Mouse (Mus musculus) MEL (cell line): ENCODE data around the gene Gosr1. TPM values are rescaled to one million over a fixed set of nuclear protein-coding genes. Genes with fewer than 3 reads are reported as not detected.

Experiments
- DNase-seq: peaks from one replicate; pipeline ENCODE4 v3.0.0; 2011; ENCODE audit warnings: low read depth, low spot score
- H3K27ac ChIP-seq: 2 replicates; pipeline ENCODE4 v1.5.1; 2012; ENCODE audit warnings: low read depth, mild to moderate bottlenecking, control low read depth, low read length, moderate library complexity; ENCODE audit not compliant: control insufficient read depth
- H3K27me3 ChIP-seq, 2 experiments: fragments of 150-350 bp in 1 of 2; sonication (generic) in 1 of 2; 2 replicates each; pipeline ENCODE4 v1.6.1; 2012; ENCODE audit warnings: low read length in 2 of 2, mild to moderate bottlenecking in 2 of 2, improper control_type of control experiment in 1 of 2, moderate library complexity in 1 of 2; ENCODE audit not compliant: insufficient read depth in 2 of 2, control insufficient read depth in 1 of 2
- H3K36me3 ChIP-seq, 2 experiments: 2 replicates each; pipeline ENCODE4 v1.6.1; 2012 to 2014; ENCODE audit warnings: low read length in 2 of 2, improper control_type of control experiment in 1 of 2, inconsistent platforms in 1 of 2, mild to moderate bottlenecking in 1 of 2; ENCODE audit not compliant: insufficient read depth in 2 of 2, control insufficient read depth in 1 of 2
- H3K4me1 ChIP-seq, 2 experiments: fragments of 150-350 bp in 1 of 2; sonication (generic) in 1 of 2; 2 replicates each; pipeline ENCODE4 v1.6.1; 2012; ENCODE audit warnings: low read length in 2 of 2, improper control_type of control experiment in 1 of 2, mild to moderate bottlenecking in 1 of 2; ENCODE audit not compliant: insufficient read depth in 2 of 2, control insufficient read depth in 1 of 2
- H3K4me3 ChIP-seq, 2 experiments: fragments of 150-350 bp in 1 of 2; sonication (generic) in 1 of 2; 2 replicates each; pipeline ENCODE4 v1.5.1; 2012; ENCODE audit warnings: low read depth in 2 of 2, low read length in 2 of 2, mild to moderate bottlenecking in 2 of 2, moderate library complexity in 2 of 2, control low read depth in 1 of 2, improper control_type of control experiment in 1 of 2; ENCODE audit not compliant: control insufficient read depth in 1 of 2, insufficient read depth in 1 of 2
- H3K79me2 ChIP-seq: 2 replicates; pipeline ENCODE4 v1.6.1; 2012; ENCODE audit warnings: mild to moderate bottlenecking, low read length, moderate library complexity; ENCODE audit not compliant: control insufficient read depth, poor library complexity, insufficient read depth
- H3K9ac ChIP-seq: 2 replicates; pipeline ENCODE4 v1.6.1; 2012; ENCODE audit warnings: low read depth, mild to moderate bottlenecking, control low read depth, low read length, moderate library complexity; ENCODE audit not compliant: control insufficient read depth, poor library complexity, severe bottlenecking
- H3K9me3 ChIP-seq: fragments of 150-350 bp; sonication (generic); replicated peaks from 2 replicates; pipeline ENCODE4 v1.6.1; 2012; ENCODE audit warnings: mild to moderate bottlenecking, low read length, improper control_type of control experiment, moderate library complexity; ENCODE audit not compliant: insufficient read depth
- CHD2 ChIP-seq: IDR thresholded peaks from 2 replicates; pipeline ENCODE4 v1.6.1; 2011; ENCODE audit warnings: low read length, improper control_type of control experiment
- CTCF ChIP-seq, 3 experiments: IDR thresholded peaks in 2 of 3; conservative IDR thresholded peaks in 1 of 3; 2 replicates each; pipeline ENCODE4 v1.5.1; 2011 to 2012; ENCODE audit warnings: low read length in 3 of 3, low read depth in 2 of 3, mild to moderate bottlenecking in 2 of 3, improper control_type of control experiment in 1 of 3, inconsistent platforms in 1 of 3, mixed read lengths in 1 of 3, moderate library complexity in 1 of 3; ENCODE audit not compliant: control insufficient read depth in 1 of 3, insufficient read depth in 1 of 3, poor library complexity in 1 of 3, severe bottlenecking in 1 of 3
- ELF1 ChIP-seq: IDR thresholded peaks from 2 replicates; pipeline ENCODE4 v1.6.1; 2014; ENCODE audit warnings: low read depth, mild to moderate bottlenecking, inconsistent platforms, low read length, improper control_type of control experiment, moderate library complexity
- GABPA ChIP-seq: IDR thresholded peaks from 2 replicates; pipeline ENCODE4 v1.6.1; 2012; ENCODE audit warnings: low read depth, mild to moderate bottlenecking, inconsistent platforms, low read length, improper control_type of control experiment, moderate library complexity
- HCFC1 ChIP-seq: IDR thresholded peaks from 2 replicates; pipeline ENCODE4 v1.6.1; 2012; ENCODE audit warnings: low read depth, mild to moderate bottlenecking, inconsistent platforms, low read length, improper control_type of control experiment, moderate library complexity
- KAT2A ChIP-seq: conservative IDR thresholded peaks from 2 replicates; pipeline ENCODE4 v1.6.1; 2012; ENCODE audit warnings: low read depth, low read length, improper control_type of control experiment, inconsistent platforms
- MAX ChIP-seq: IDR thresholded peaks from 2 replicates; pipeline ENCODE4 v1.6.1; 2011; ENCODE audit warnings: low read length, improper control_type of control experiment
- MEF2A ChIP-seq: IDR thresholded peaks from 2 replicates; pipeline ENCODE4 v1.6.1; 2014; ENCODE audit warnings: low read depth, mild to moderate bottlenecking, inconsistent platforms, low read length, improper control_type of control experiment; ENCODE audit not compliant: poor library complexity, insufficient replicate concordance, severe bottlenecking; ENCODE audit errors: extremely low read depth
- MXI1 ChIP-seq: IDR thresholded peaks from 2 replicates; pipeline ENCODE4 v1.6.1; 2011; ENCODE audit warnings: mild to moderate bottlenecking, low read depth, low read length, improper control_type of control experiment
- MYB ChIP-seq: IDR thresholded peaks from 2 replicates; pipeline ENCODE4 v1.6.1; 2011; ENCODE audit warnings: mild to moderate bottlenecking, low read depth, low read length, improper control_type of control experiment
- NRF1 ChIP-seq: IDR thresholded peaks from 2 replicates; pipeline ENCODE4 v1.6.1; 2014; ENCODE audit warnings: low read depth, mild to moderate bottlenecking, inconsistent platforms, low read length, improper control_type of control experiment, moderate library complexity; ENCODE audit not compliant: poor library complexity, insufficient read depth, severe bottlenecking
- POLR2AphosphoS2 ChIP-seq: IDR thresholded peaks from 2 replicates; pipeline ENCODE4 v1.6.1; 2011; ENCODE audit warnings: low read length, improper control_type of control experiment
- POLR2AphosphoS5 ChIP-seq: IDR thresholded peaks from 2 replicates; pipeline ENCODE4 v1.6.1; 2012; ENCODE audit warnings: low read depth, borderline replicate concordance, mild to moderate bottlenecking, inconsistent platforms, low read length, moderate library complexity, mixed read lengths
- RAD21 ChIP-seq: IDR thresholded peaks from 2 replicates; pipeline ENCODE4 v1.6.1; 2011; ENCODE audit warnings: mild to moderate bottlenecking, low read depth, low read length, improper control_type of control experiment
- RCOR1 ChIP-seq: IDR thresholded peaks from 2 replicates; pipeline ENCODE4 v1.6.1; 2012; ENCODE audit warnings: low read depth, mild to moderate bottlenecking, inconsistent platforms, low read length, improper control_type of control experiment
- SIN3A ChIP-seq: IDR thresholded peaks from 2 replicates; pipeline ENCODE4 v1.6.1; 2012; ENCODE audit warnings: low read length, improper control_type of control experiment, inconsistent platforms
- SMC3 ChIP-seq: IDR thresholded peaks from 2 replicates; pipeline ENCODE4 v1.6.1; 2011; ENCODE audit warnings: low read depth, low read length, improper control_type of control experiment
- TAL1 ChIP-seq: IDR thresholded peaks from 2 replicates; pipeline ENCODE4 v1.6.1; 2012; ENCODE audit warnings: mild to moderate bottlenecking, inconsistent platforms, low read length, moderate library complexity, mixed read lengths
- TCF12 ChIP-seq: IDR thresholded peaks from 2 replicates; pipeline ENCODE4 v1.6.1; 2014; ENCODE audit warnings: low read depth, mild to moderate bottlenecking, inconsistent platforms, low read length, improper control_type of control experiment, moderate library complexity
- ZKSCAN1 ChIP-seq: IDR thresholded peaks from 2 replicates; pipeline ENCODE4 v1.6.1; 2012; ENCODE audit warnings: low read depth, mild to moderate bottlenecking, inconsistent platforms, low read length, improper control_type of control experiment, moderate library complexity
- ZNF384 ChIP-seq: IDR thresholded peaks from 2 replicates; pipeline ENCODE4 v1.6.1; 2012; ENCODE audit warnings: low read depth, mild to moderate bottlenecking, inconsistent platforms, low read length, improper control_type of control experiment
- polyA plus RNA-seq, 2 experiments: library from polyadenylated mRNA; stranded (reverse) in 1 of 2; unstranded in 1 of 2; fragments of >175 nt in 1 of 2; fragments of >200 nt in 1 of 2; gene quantifications; 2 replicates each; pipeline versions ENCODE4 v1.2.1 to v1.2.4; 2012; ENCODE audit warnings: low replicate concordance in 2 of 2, low read depth in 1 of 2; ENCODE audit not compliant: insufficient read length in 2 of 2, insufficient read depth in 1 of 2, missing spikeins in 1 of 2
- total RNA-seq: library from RNA; depleted of rRNA; stranded (reverse); fragments of 300-350 nt; gene quantifications from 2 replicates; pipeline ENCODE4 v1.2.3, GENCODE M21; 2012

Gosr1 gene
- total and polyA plus RNA-seq, 3 experiments: 23.1 to 25.8 TPM; not detected in 1

DNA sequence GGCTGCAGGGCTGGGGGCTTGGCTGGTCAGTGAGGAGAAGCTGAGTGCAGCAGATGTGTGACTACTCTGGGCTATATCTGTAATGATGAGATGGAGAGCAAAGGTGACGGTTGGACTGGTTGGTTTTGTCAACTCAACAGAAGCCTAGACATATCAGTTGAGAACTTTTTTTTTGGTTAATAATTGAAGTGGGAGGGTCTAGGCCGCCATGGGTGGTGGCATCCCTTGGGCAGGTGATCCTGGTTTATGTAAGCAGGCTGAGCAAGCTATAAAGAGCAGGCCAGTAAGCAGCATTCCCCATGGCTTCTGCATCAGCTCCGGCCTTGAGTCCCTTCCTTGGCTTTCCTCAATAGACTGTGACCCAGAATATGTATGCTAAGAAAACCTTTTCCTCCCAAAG, 39.9 kb upstream of the Gosr1 start:
- H3K36me3 ChIP-seq: no peaks in the 10 kb centered on the region; a peak in 2 of 4 replicates

DNA sequence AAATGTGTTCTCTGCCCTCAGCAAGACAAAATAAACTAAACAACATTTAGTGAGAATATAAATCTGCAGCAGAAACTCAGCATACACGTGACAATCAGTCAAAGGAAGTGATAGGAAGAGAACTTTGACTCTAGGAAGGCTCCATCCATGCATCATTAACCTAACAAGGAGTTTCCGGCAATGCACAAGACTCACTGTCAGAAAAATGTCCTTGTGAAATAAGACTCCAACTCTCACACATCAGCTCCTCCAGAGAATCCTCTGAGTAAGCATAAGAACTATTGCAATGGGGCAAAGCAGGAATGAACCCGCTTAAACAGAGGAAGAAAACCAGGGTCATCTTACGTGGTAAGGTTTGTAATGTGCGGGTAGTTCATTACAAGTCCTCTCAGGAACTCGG, 33.9 kb upstream of the Gosr1 start:
- Histone ChIP-seq H3K4me1 (no peaks in the 10 kb centered on the region), H3K27ac (no peak overlapping the region), H3K36me3 (no peaks in the 10 kb centered on the region), H3K79me2 (no peaks in the 10 kb centered on the region), H3K9ac (no peak overlapping the region), H3K9me3 (no peaks in the 10 kb centered on the region), H3K4me3 (no peak overlapping the region), H3K27me3 (no peaks in the 10 kb centered on the region)
- DNase-seq: no peak
- TF ChIP-seq POLR2AphosphoS2 (no peak), RAD21 (no peak), MAX (no peak), MEF2A (no peak), CHD2 (no peak), ELF1 (no peak), SIN3A (no peak), TCF12 (no peak), KAT2A (no peak), MYB (no peak), CTCF (IDR thresholded peaks at IDR 0.05 in 2 of 3, conservative IDR thresholded peaks at IDR 0.05 in 1 of 3; ENCODE audit: control insufficient read depth in 1 of 3, insufficient read depth in 1 of 3, low read depth in 2 of 3, low read length in 3 of 3, poor library complexity in 1 of 3, severe bottlenecking in 1 of 3) (no peak), SMC3 (no peak), MXI1 (no peak)

More for the DNA sequence above, 39.9 kb upstream of the Gosr1 start:
- Histone ChIP-seq H3K27me3 (no peaks in the 10 kb centered on the region), H3K9me3 (no peaks in the 10 kb centered on the region), H3K9ac (no peak overlapping the region), H3K27ac (no peak overlapping the region), H3K4me3 (no peak overlapping the region), H3K4me1 (no peaks in the 10 kb centered on the region), H3K79me2 (no peaks in the 10 kb centered on the region)
- DNase-seq: no peak
- TF ChIP-seq TAL1 (no peak), CTCF (IDR thresholded peaks at IDR 0.05 in 2 of 3, conservative IDR thresholded peaks at IDR 0.05 in 1 of 3; ENCODE audit: control insufficient read depth in 1 of 3, insufficient read depth in 1 of 3, low read depth in 2 of 3, low read length in 3 of 3, poor library complexity in 1 of 3, severe bottlenecking in 1 of 3) (no peak), ZKSCAN1 (no peak), CHD2 (no peak), RCOR1 (no peak), NRF1 (no peak), GABPA (no peak), POLR2AphosphoS5 (no peak), HCFC1 (no peak), ELF1 (no peak), ZNF384 (no peak)
